Comparison of ENCODE assay signal across 7 mouse cellular contexts in genomic region chr6:52861186-52861820, GRCm38 (mm10).
DNase-seq lines count a peak whose midpoint lies in the region; ATAC-seq lines count a peak whose summit lies in the region.

No protein-coding gene starts in this region.

- peak; percentile 32; the same call in 1 of the 2 replicates for ATAC-seq in liver, embryonic 16.5 days (ENCODE audit: low read depth)
- no peak for ATAC-seq in liver, embryonic 12.5 days
- ATAC-seq in hematopoietic stem cell, adult 5-6 weeks (replicated peaks in 1 of 2; ENCODE audit: insufficient read depth in 1 of 2, low FRiP score in 2 of 2, low TSS enrichment in 1 of 2, low read depth in 1 of 2, poor library complexity in 2 of 2, severe bottlenecking in 2 of 2), result peak; percentile 32 to 79; a peak in 2 of 4 replicates

- H3K9ac ChIP-seq in liver, embryonic 16.5 days (ENCODE audit: low read depth, low read length), result no peak overlapping the region
- H3K9ac ChIP-seq in liver, embryonic 12.5 days, result no peak overlapping the region

- no peaks in the 10 kb centered on the region for H3K4me1 ChIP-seq in liver, embryonic 16.5 days (ENCODE audit: control insufficient read depth, low read depth, low read length)
- H3K4me1 ChIP-seq in liver, embryonic 12.5 days, result no peaks in the 10 kb centered on the region

- no peaks in the 10 kb centered on the region for H3K9me3 ChIP-seq in liver, embryonic 16.5 days (replicated peaks; ENCODE audit: control insufficient read depth, low read length)
- H3K9me3 ChIP-seq in liver, embryonic 12.5 days (replicated peaks), result no peaks in the 10 kb centered on the region

- no peak overlapping the region for H3K4me3 ChIP-seq in liver, embryonic 16.5 days (ENCODE audit: low read depth, low read length)
- H3K4me3 ChIP-seq in liver, embryonic 12.5 days, result no peak overlapping the region

- DNase-seq in cerebellum, adult 9-10 months, result peak; percentile 44
- DNase-seq in lung, postnatal 36 days, result peak; percentile 40
- DNase-seq in spleen, adult 12 weeks (ENCODE audit: low spot score), result no peak
- DNase-seq in urinary bladder, postnatal 4 days (ENCODE audit: low spot score in 2 of 2), result no peak

- no peaks in the 10 kb centered on the region for H3K27me3 ChIP-seq in liver, embryonic 16.5 days (ENCODE audit: control insufficient read depth, insufficient read depth, low read depth, low read length)
- H3K27me3 ChIP-seq in liver, embryonic 12.5 days (replicated peaks), result no peaks in the 10 kb centered on the region

- H3K36me3 ChIP-seq in liver, embryonic 16.5 days (ENCODE audit: control insufficient read depth, insufficient read depth), result no peaks in the 10 kb centered on the region
- no peaks in the 10 kb centered on the region for H3K36me3 ChIP-seq in liver, embryonic 12.5 days

- H3K4me2 ChIP-seq in liver, embryonic 16.5 days (ENCODE audit: low read depth, low read length), result no peak overlapping the region
- H3K4me2 ChIP-seq in liver, embryonic 12.5 days, result no peak overlapping the region

- H3K27ac ChIP-seq in liver, embryonic 16.5 days (ENCODE audit: low read length), result no peak overlapping the region
- H3K27ac ChIP-seq in liver, embryonic 12.5 days, result no peak overlapping the region

- 60% methylated on average over 9 of the region's 9 CpGs for WGBS in liver, embryonic 16.5 days (ENCODE audit: insufficient replicate concordance)
- WGBS in liver, embryonic 12.5 days (ENCODE audit: insufficient replicate concordance), result 69% methylated on average over 9 of the region's 9 CpGs

Comparison
In these comparisons a context has a peak if more than half of its experiments do, and no peak if none do; other contexts are left out.
1. DNase-seq: peak in cerebellum, adult 9-10 months (single experiment) and lung, postnatal 36 days (single experiment); none in spleen, adult 12 weeks (single experiment) and urinary bladder, postnatal 4 days (0 of 2).